Comparison of ENCODE assay signal across 8 mouse cellular contexts in genomic region chr1:155973719-155974379, GRCm38 (mm10). TPM values are rescaled to one million over a fixed set of nuclear protein-coding genes. Genes with fewer than 3 reads are reported as not detected.
DNase-seq lines count a peak whose midpoint lies in the region; TF ChIP-seq lines count a peak whose summit lies in the region.

No protein-coding gene starts in this region.

- H3ac ChIP-seq in myocyte (ENCODE audit: control insufficient read depth, insufficient read length): peak overlapping the region; percentile 87

- TF ChIP-seq POLR2A in thymus, adult 2 months (IDR thresholded peaks at IDR 0.05; ENCODE audit: control insufficient read depth, extremely low read depth, insufficient read depth, low read length, poor library complexity): no peak
- no peak for TF ChIP-seq POLR2A in myocyte (IDR thresholded peaks at IDR 0.05; ENCODE audit: insufficient read length, low read depth)

- H3K4me3 ChIP-seq in thymus, adult 2 months (ENCODE audit: control insufficient read depth, insufficient read depth, low read length): peak overlapping the region; percentile 79
- peak overlapping the region; percentile 87 for H3K4me3 ChIP-seq in hindbrain, embryonic 10.5 days
- peak overlapping the region; percentile 76 for H3K4me3 ChIP-seq in myocyte

- H3K79me2 ChIP-seq in myocyte (ENCODE audit: control insufficient read depth, insufficient read depth): peaks cover 33% of the 10 kb centered on the region

- DNase-seq in cerebellum, adult 11-12 months: peak; percentile 42
- no peak for DNase-seq in cerebellum, adult 8-10 months
- peak; percentile 43 for DNase-seq in thymus, adult 2 months
- no peak for DNase-seq in thymus, postnatal 25 days
- DNase-seq in hindbrain, embryonic 10.5 days (ENCODE audit: low spot score): no peak
- DNase-seq in liver: peak; percentile 41
- no peak for DNase-seq in right cerebral cortex, postnatal 25 days

- WGBS in thymus, adult 2 months: 6% methylated on average over 19 of the region's 19 CpGs
- WGBS in hindbrain, embryonic 10.5 days: 10% methylated on average over 19 of the region's 19 CpGs

- H3K4me1 ChIP-seq in thymus, adult 2 months (replicated peaks; ENCODE audit: control insufficient read depth, insufficient read depth, low read length): peaks cover 3% of the 10 kb centered on the region
- peaks cover 31% of the 10 kb centered on the region for H3K4me1 ChIP-seq in hindbrain, embryonic 10.5 days (replicated peaks)

- no peaks in the 10 kb centered on the region for H3K36me3 ChIP-seq in thymus, adult 2 months (ENCODE audit: control insufficient read depth, insufficient read depth, low read length)
- no peaks in the 10 kb centered on the region for H3K36me3 ChIP-seq in hindbrain, embryonic 10.5 days
- no peaks in the 10 kb centered on the region for H3K36me3 ChIP-seq in myocyte (ENCODE audit: control insufficient read depth, insufficient read depth)

- peak overlapping the region; percentile 79 for H3K27ac ChIP-seq in thymus, adult 2 months (ENCODE audit: control insufficient read depth, insufficient read depth, low read length)
- H3K27ac ChIP-seq in hindbrain, embryonic 10.5 days: peak overlapping the region; percentile 96

- H3K9me3 ChIP-seq in hindbrain, embryonic 10.5 days: no peaks in the 10 kb centered on the region

- H3K27me3 ChIP-seq in thymus, adult 2 months (ENCODE audit: control insufficient read depth, insufficient read depth, low read length): no peaks in the 10 kb centered on the region
- H3K27me3 ChIP-seq in hindbrain, embryonic 10.5 days (ENCODE audit: insufficient read depth, poor library complexity, severe bottlenecking): no peaks in the 10 kb centered on the region; the same call in 1 of the 2 replicates
- peaks cover 5% of the 10 kb centered on the region for H3K27me3 ChIP-seq in myocyte (ENCODE audit: control insufficient read depth, insufficient read depth, insufficient read length)

- peak overlapping the region; percentile 99 for H3K4me2 ChIP-seq in myocyte (ENCODE audit: low read depth)

- no peak for TF ChIP-seq CTCF in thymus, adult 2 months (IDR thresholded peaks at IDR 0.05; ENCODE audit: borderline replicate concordance, control insufficient read depth, extremely low read depth, insufficient read depth, low read length, poor library complexity)

TF ChIP-seq in myocyte, 11 proteins besides CTCF, POLR2A, EP300 and RAD21:
- no peak for TF ChIP-seq MAX (IDR thresholded peaks at IDR 0.05; ENCODE audit: low read depth)
- TF ChIP-seq POLR2AphosphoS2 (IDR thresholded peaks at IDR 0.05; ENCODE audit: insufficient read length, low read depth): no peak
- no peak for TF ChIP-seq TCF3 (IDR thresholded peaks at IDR 0.05; ENCODE audit: insufficient read length, low read depth)
- TF ChIP-seq REST (IDR thresholded peaks at IDR 0.05; ENCODE audit: insufficient read depth, insufficient read length): no peak
- no peak for TF ChIP-seq USF1 (IDR thresholded peaks at IDR 0.05; ENCODE audit: low read depth)
- no peak for TF ChIP-seq E2F4 (IDR thresholded peaks at IDR 0.05; ENCODE audit: insufficient read depth)
- TF ChIP-seq TCF12 (IDR thresholded peaks at IDR 0.05; ENCODE audit: insufficient read depth, poor library complexity, severe bottlenecking): no peak
- TF ChIP-seq MYOG (IDR thresholded peaks at IDR 0.05; ENCODE audit: control insufficient read depth in 1 of 3, insufficient read depth in 1 of 3, insufficient read length in 2 of 3, low read depth in 2 of 3): no peak
- no peak for TF ChIP-seq SRF (IDR thresholded peaks at IDR 0.05; ENCODE audit: control insufficient read depth, insufficient read length, low read depth)
- no peak for TF ChIP-seq CEBPB (IDR thresholded peaks at IDR 0.05; ENCODE audit: insufficient read depth, poor library complexity, severe bottlenecking)
- no peak for TF ChIP-seq MYOD1 (IDR thresholded peaks at IDR 0.05; ENCODE audit: control insufficient read depth in 1 of 3, insufficient read length in 2 of 3, low read depth in 2 of 3)

RNA-seq across cellular contexts. Expression of gene Cep350, which starts 0.8 kb away (rescaled TPM):
- polyA plus RNA-seq in thymus, adult 2 months (2012; rRNA removed): 12.7 and 13.1 TPM in 2 replicates
- 6.5 and 7.0 TPM in 2 replicates for polyA plus RNA-seq in hindbrain, embryonic 10.5 days (2016; fragmentation: Nextera tagmentation; extraction: Ambion mirVana)
- 3.4 TPM for polyA plus RNA-seq in myocyte (2012; fragmentation: generic; extraction: Trizol)

Comparison
In these comparisons a context has a peak if more than half of its experiments do, and no peak if none do; other contexts are left out.
1. DNase-seq: peak in cerebellum, adult 11-12 months (single experiment), thymus, adult 2 months (single experiment) and liver (single experiment); none in cerebellum, adult 8-10 months (single experiment), thymus, postnatal 25 days (single experiment), hindbrain, embryonic 10.5 days (single experiment) and right cerebral cortex, postnatal 25 days (single experiment).
2. Peak in every context shown above with its lines, with median percentiles within 50 percentile points of each other: H3K4me3 ChIP-seq.